In genomic region chr9:75423683-75424082, GRCm38 (mm10) we compare ENCODE assay signal across 19 mouse cellular contexts. TPM values are rescaled to one million over a fixed set of nuclear protein-coding genes. Genes with fewer than 3 reads are reported as not detected.
DNase-seq lines count a peak whose midpoint lies in the region; ATAC-seq and TF ChIP-seq lines count a peak whose summit lies in the region.
"Had no signal": no experiment of that assay in that cellular context is flagged by ENCODE, and none has a peak within 500 bp of the region (broad histone marks: within the 10 kb centered on the region; RNA-seq: fewer than 3 reads in every experiment).

No protein-coding gene starts in this region.

- TF ChIP-seq CTCF in lung, embryonic 14.5 days (IDR thresholded peaks at IDR 0.05; ENCODE audit: low read depth) = no peak

- 56% methylated on average over 5 of the region's 5 CpGs for WGBS in lung, embryonic 14.5 days

- no peak overlapping the region for H3K4me2 ChIP-seq in lung, embryonic 14.5 days
- H3K4me2 ChIP-seq: limb, embryonic 12.5 days; liver, embryonic 12.5 days; neural tube, embryonic 12.5 days had no signal

- H3K9me3 ChIP-seq in lung, embryonic 14.5 days (ENCODE audit: low read depth, low read length) = no peaks in the 10 kb centered on the region
- H3K9me3 ChIP-seq: limb, embryonic 12.5 days; liver, embryonic 12.5 days; midbrain, embryonic 10.5 days; neural tube, embryonic 12.5 days had no signal

- no peak overlapping the region for H3K4me3 ChIP-seq in lung, embryonic 14.5 days (ENCODE audit: low read depth, low read length)
- H3K4me3 ChIP-seq: limb, embryonic 12.5 days; liver, embryonic 12.5 days; midbrain, embryonic 10.5 days; neural tube, embryonic 12.5 days had no signal

- peak; percentile 95 for DNase-seq in heart, adult 11 months
- no peak for DNase-seq in heart, postnatal 25 days (ENCODE audit: low spot score)
- DNase-seq in lung, embryonic 14.5 days = peak; percentile 42
- no peak for DNase-seq in lung, postnatal 14 days
- DNase-seq in 3T3-L1 (ENCODE audit: low read depth, low spot score) (peak; percentile 45), R1 (ENCODE audit: low read depth, low spot score) (peak; percentile 75)
- DNase-seq in right cerebral cortex, postnatal 10 days (ENCODE audit: low spot score in 2 of 2) = no peak
- DNase-seq in ovary, postnatal 36 days (ENCODE audit: low spot score) = no peak
- DNase-seq: adrenal gland, postnatal 14 days; B cell, adult 2 months; cerebellum, adult 8-10 months; gastrocnemius, postnatal 10 days; kidney, adult 11 months; thymus, adult 18-20 months; thymus, postnatal 4 days had no signal

- H3K4me1 ChIP-seq in lung, embryonic 14.5 days (ENCODE audit: insufficient read depth) = no peaks in the 10 kb centered on the region
- H3K4me1 ChIP-seq: liver, embryonic 12.5 days; midbrain, embryonic 10.5 days had no signal

- no peak overlapping the region for H3K27ac ChIP-seq in lung, embryonic 14.5 days (ENCODE audit: low read depth)
- H3K27ac ChIP-seq: limb, embryonic 12.5 days; liver, embryonic 12.5 days; midbrain, embryonic 10.5 days; neural tube, embryonic 12.5 days had no signal

- no peak for ATAC-seq in lung, embryonic 14.5 days (ENCODE audit: insufficient read depth)
- ATAC-seq: liver, embryonic 12.5 days had no signal

- intact Hi-C loops in heart, postnatal 25 days (cut with DNase I) = no loop called here

- no peaks in the 10 kb centered on the region for H3K36me3 ChIP-seq in lung, embryonic 14.5 days (ENCODE audit: insufficient read depth)
- H3K36me3 ChIP-seq: limb, embryonic 12.5 days; liver, embryonic 12.5 days; midbrain, embryonic 10.5 days; neural tube, embryonic 12.5 days had no signal

- no peaks in the 10 kb centered on the region for H3K27me3 ChIP-seq in lung, embryonic 14.5 days (ENCODE audit: insufficient read depth, low read length)
- H3K27me3 ChIP-seq: limb, embryonic 12.5 days; neural tube, embryonic 12.5 days had no signal

- no peak overlapping the region for H3K9ac ChIP-seq in lung, embryonic 14.5 days
- H3K9ac ChIP-seq: limb, embryonic 12.5 days; liver, embryonic 12.5 days; neural tube, embryonic 12.5 days had no signal

RNA-seq across cellular contexts. Expression of gene Mapk6, which starts 13.9 kb away (rescaled TPM):
- total RNA-seq in heart, postnatal 25 days (2021) = 10 to 100 TPM; 30.9 to 31.0 TPM
- 63.7 and 67.3 TPM in 2 replicates for polyA plus RNA-seq in lung, embryonic 14.5 days (2014; fragmentation: Nextera tagmentation; extraction: Ambion mirVana)

RNA-seq across cellular contexts. Expression of gene Leo1, which starts 17.6 kb away (rescaled TPM):
- total RNA-seq in heart, postnatal 25 days (2021) = 10 to 100 TPM; 12.0 to 20.6 TPM
- 39.5 and 39.7 TPM in 2 replicates for polyA plus RNA-seq in lung, embryonic 14.5 days (2014; fragmentation: Nextera tagmentation; extraction: Ambion mirVana)

Comparison
In these comparisons a context has a peak if more than half of its experiments do, and no peak if none do; other contexts are left out.
1. DNase-seq: peak in heart, adult 11 months (single experiment), lung, embryonic 14.5 days (single experiment), 3T3-L1 (single experiment) and R1 (single experiment); none in heart, postnatal 25 days (single experiment), lung, postnatal 14 days (single experiment), right cerebral cortex, postnatal 10 days (0 of 2) and ovary, postnatal 36 days (single experiment).